Mouse (Mus musculus): ENCODE data around the gene Oasl2. TPM values are rescaled to one million over a fixed set of nuclear protein-coding genes. Genes with fewer than 3 reads are reported as not detected.
"Not testable (repeated sequence)": the region's sequence is repeated elsewhere in the genome, so short reads cannot be mapped to it uniquely, and the experiment has no call there.

Gene Oasl2
- total RNA-seq, 2 experiments from 2014 or later, result 32.3 to 59.4 TPM

DNA sequence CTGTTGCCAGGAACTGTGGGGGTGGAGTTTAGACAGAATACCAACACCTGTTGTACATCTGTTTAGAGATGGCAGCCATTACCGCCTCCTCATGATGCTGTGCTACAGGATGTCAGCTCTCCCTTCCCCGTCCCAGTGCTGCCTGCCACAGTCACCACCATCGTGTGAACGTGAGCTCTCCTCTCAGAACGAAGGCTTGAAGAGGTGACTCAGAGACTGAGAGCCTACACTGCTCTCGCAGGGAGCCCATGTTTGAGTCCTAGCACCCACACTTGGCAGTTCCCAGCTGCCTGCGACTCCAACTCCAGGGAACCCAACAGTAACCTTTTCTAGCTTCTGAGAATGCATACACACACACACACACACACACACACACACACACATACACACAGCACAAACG lies 18.1 kb downstream of the Oasl2 start:
- no peak for ATAC-seq (ENCODE audit: poor library complexity, severe bottlenecking)

GRCm38 (mm10) chr5:114915854-114916253 lies 19.1 kb downstream of the Oasl2 start:
- ATAC-seq (ENCODE audit: poor library complexity, severe bottlenecking), result peak; percentile 70

DNA sequence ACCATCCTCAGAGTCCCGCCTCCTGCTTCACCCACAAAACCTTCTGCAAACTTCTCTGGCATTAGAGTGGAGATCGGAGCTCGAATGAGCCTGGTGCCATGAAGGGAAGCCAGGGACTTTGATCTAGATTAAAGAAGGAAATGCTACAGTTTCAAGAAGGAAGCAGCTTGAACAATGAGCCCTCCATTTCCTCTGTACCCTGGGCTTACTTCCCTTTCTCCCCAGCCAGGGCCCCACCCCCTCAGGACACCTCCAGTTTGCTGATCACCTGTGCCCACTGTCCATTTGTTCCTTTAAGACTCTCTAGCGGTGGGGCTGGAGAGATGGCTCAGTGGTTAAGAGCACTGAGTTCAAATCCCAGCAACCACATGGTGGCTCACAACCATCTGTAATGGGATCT lies 20.0 kb downstream of the Oasl2 start:
- peak; percentile 78 for ATAC-seq (ENCODE audit: poor library complexity, severe bottlenecking)

DNA sequence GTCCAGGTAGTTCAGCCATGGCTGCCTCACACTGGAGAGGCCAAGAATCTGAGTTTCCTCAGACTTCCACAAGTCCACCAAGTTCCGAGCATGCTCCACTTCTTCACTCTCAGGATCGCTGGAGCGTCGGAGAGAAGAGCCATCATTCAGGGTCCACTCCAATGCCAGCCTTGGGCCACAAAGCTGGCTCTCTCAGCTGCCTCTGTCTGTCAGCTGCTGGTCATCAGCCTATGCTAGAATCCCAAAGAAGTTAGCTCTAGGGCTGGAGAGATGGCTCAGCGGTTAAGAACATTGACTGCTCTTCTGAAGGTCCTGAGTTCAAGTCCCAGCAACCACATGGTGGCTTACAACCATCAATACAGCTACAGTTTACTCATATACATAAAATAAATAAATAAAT lies 20.6 kb downstream of the Oasl2 start:
- not testable (repeated sequence) for ATAC-seq (ENCODE audit: poor library complexity, severe bottlenecking)

DNA sequence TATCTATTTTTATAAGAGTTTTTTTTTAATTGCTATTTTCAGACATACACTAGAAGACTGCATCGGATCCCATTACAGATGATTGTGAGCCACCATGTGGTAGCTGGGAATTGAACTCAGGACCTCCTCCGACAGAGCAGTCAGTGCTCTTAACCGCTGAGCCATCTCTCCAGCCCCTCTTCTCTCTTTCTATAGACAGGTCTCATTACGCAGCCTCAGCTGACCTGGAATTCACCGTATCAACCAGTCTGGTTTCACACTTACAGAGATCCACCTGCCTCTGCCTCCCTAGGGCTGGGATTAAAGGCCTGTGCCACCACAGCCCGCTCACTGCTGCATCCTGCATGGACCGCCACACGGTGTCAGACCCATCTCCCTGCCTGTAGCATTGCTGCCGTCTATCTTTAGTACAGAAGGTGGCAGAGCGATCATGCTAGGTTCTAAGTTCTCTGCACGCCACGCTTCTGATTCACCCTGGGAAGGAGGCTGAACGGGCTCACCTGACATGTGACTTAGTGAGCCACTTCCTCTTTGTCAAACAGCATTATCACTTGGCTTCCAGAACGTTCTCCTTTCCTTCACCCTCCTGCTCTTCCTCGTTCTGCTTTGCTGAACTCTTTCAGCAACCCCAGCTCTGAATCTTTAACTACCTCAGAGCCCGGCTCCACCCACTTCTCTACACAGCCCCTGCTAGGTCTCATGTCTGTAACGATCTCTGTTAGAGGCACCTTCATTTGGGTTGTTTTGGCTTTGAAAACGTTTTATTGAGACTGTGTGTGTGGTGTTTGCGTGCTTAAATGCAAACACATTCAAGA lies 25.0 kb downstream of the Oasl2 start:
- peak; percentile 87 for ATAC-seq (ENCODE audit: poor library complexity, severe bottlenecking)

GRCm38 (mm10) chr5:114922366-114922731 lies 25.6 kb downstream of the Oasl2 start:
- ATAC-seq (ENCODE audit: poor library complexity, severe bottlenecking), result peak; percentile 13; the same call in 1 of the 2 replicates

- peak; percentile 45 for ATAC-seq (ENCODE audit: poor library complexity, severe bottlenecking)
Measured at GRCm38 (mm10) chr5:114922998-114923473, 26.3 kb downstream of the Oasl2 start, which contains the start of gene Oasl1. Gene Oasl1 (plus strand): TSS chr5:114923240.

DNA sequence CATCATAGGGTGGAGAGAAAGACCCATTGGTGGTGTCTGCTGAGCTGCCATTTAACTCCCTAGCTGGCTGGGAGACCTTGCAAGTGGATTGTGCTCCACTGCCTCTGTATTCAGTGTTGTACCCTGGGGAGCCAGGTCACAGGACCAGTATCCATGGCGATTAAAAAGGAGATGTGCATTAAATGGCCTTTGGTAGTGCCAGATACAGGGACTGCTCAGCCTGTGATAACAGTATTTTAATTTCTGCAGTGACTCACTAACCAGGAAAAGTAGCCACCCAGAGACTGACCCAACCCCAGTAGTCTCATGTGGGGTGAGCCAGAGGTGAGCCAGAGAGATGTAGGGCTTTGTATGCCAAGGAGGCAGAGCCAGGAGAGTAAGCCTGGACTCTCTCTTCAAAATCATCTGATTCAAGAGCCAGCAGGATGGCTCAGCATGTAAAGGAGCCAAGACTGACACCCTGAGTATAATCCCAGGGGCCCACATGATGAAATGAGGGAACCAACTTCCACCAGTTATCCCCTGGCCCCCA lies 29.5 kb downstream of the Oasl2 start:
- ATAC-seq (ENCODE audit: poor library complexity, severe bottlenecking), result no peak

DNA sequence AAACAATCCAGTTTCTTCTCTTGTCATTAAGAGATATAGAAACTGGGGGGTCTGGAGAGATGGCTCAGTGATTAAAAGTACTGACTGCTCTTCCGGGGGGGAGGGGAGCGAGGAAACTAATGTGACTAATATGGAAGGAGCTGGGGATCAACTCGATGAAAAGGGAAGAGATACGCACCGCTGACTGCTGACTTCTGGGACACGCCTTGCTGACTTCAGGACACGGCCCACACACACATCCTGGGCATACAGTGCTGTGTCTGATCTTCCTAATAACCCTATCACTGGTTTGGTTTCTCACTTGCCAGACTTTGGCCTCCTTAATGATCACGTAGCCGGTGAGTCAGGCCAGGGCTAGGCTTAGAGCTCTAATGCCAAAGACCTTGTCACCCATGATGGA lies 30.0 kb downstream of the Oasl2 start:
- no peak for ATAC-seq (ENCODE audit: poor library complexity, severe bottlenecking)

DNA sequence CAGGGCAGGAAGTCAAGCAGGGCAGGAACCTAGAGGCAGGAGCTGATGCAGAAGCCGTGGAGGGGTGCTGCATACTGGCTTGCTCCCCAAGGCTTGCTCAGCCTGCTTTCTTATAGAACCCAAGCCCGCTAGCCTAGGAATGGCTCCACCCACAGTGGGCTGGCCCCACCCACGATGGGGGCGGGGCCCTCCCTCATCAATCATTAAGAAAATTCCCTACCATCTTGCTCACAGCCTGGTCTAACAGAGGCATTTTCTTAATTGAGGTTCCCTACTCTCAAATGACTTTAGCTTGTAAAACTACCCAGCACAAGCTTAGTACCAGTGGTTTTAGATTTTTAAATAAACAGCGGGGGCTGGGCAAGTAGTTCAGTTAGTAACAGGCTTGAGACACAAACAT lies 34.9 kb downstream of the Oasl2 start:
- no peak for ATAC-seq (ENCODE audit: poor library complexity, severe bottlenecking)

- ATAC-seq (ENCODE audit: poor library complexity, severe bottlenecking), result no peak
Measured at GRCm38 (mm10) chr5:114933206-114933605, 36.5 kb downstream of the Oasl2 start.

GRCm38 (mm10) chr5:114935838-114936237 lies 39.1 kb downstream of the Oasl2 start:
- no peak for ATAC-seq (ENCODE audit: poor library complexity, severe bottlenecking)

- not testable (repeated sequence) for ATAC-seq (ENCODE audit: poor library complexity, severe bottlenecking)
Measured at GRCm38 (mm10) chr5:114941138-114941537, 44.4 kb downstream of the Oasl2 start.

GRCm38 (mm10) chr5:114942074-114942765 lies 45.5 kb downstream of the Oasl2 start, which contains the start of gene 2210016L21Rik:
Gene 2210016L21Rik (plus strand): TSS chr5:114942158.
- peak; percentile 100 for ATAC-seq (ENCODE audit: poor library complexity, severe bottlenecking)

DNA sequence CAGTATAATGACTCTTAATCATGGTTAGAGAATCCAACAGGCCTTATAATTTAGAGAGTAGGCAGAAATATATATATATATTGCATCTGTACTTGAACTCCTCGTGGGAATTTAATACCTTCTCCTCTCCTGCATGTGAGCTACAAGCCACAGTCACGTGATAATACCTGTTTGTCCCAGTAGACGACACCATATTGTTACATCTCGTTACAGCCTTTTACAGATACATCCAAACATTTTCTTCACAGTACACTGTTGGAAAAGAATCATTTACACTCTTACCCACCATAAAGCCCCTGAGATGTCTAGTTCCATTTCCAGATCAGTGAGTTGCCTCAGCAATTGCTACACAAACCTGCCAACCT lies 46.0 kb downstream of the Oasl2 start:
- ATAC-seq (ENCODE audit: poor library complexity, severe bottlenecking), result no peak

GRCm38 (mm10) chr5:114945072-114945471 lies 48.3 kb downstream of the Oasl2 start:
- no peak for ATAC-seq (ENCODE audit: poor library complexity, severe bottlenecking)

DNA sequence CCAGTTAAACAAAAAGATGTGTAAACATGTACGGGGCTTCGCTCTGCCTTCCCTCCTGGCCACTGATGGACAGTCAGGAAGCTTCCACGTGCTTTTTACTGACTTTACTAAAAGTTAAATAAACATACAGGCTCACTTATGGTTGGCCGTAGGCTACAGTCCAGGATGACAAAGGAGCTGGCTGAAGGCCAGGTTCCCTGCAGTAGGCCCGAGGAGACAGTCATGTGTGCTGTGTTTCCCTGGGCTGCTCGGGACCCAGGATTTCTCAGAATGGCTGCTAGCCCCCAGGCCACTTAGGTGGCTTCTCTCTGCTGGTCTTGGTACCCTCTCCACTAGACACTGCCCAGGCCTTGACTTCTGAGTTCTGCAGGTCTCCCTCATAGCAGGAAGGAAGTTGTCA lies 52.2 kb downstream of the Oasl2 start:
- ATAC-seq (ENCODE audit: poor library complexity, severe bottlenecking), result no peak

- no peak for ATAC-seq (ENCODE audit: poor library complexity, severe bottlenecking)
Measured at GRCm38 (mm10) chr5:114949316-114949715, 52.6 kb downstream of the Oasl2 start.

DNA sequence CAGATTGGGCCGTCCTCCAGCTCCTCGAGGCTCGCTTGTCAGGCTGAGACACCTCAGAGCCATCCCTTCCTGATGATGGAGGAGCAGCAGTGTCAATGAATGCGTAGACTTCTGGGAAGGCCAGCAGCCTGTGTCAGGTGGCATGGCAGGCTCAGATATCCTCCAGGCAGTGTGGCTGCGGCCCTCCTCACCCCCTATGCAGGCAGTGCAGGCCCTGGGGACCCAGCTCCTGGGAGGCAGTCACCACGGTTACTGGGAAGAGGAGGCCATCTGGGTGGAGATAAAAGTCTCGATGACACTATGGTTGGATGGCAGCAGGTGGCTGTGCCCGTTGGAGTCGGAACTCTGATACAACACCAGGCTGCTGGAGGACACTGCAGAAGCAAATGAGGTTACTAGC lies 53.1 kb downstream of the Oasl2 start:
- no peak for ATAC-seq (ENCODE audit: poor library complexity, severe bottlenecking)

DNA sequence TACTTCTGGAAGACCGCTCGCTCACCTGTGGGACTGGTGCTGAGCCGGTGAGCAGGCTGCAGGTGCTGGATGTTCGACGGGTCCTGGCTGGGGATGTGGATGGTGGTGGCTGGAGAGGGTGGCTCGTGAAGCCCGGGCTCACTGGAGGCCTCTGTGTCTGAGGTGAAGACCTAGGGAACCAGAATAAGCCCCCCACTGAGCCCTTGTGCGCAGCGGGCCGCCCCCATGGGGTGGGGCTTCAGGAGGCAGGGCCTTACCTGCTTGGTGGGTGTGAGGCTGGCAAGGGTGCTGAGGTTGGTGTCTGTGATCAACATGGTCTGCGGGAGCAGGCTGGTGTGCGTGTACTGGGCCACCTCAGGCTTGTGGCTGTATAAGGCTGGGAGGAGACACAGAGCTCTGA lies 53.9 kb downstream of the Oasl2 start:
- no peak for ATAC-seq (ENCODE audit: poor library complexity, severe bottlenecking)

- ATAC-seq (ENCODE audit: poor library complexity, severe bottlenecking), result no peak
Measured at GRCm38 (mm10) chr5:114951279-114951880, 54.6 kb downstream of the Oasl2 start.
